10 mouse cellular contexts compared by ENCODE assay signal in the genomic region with DNA sequence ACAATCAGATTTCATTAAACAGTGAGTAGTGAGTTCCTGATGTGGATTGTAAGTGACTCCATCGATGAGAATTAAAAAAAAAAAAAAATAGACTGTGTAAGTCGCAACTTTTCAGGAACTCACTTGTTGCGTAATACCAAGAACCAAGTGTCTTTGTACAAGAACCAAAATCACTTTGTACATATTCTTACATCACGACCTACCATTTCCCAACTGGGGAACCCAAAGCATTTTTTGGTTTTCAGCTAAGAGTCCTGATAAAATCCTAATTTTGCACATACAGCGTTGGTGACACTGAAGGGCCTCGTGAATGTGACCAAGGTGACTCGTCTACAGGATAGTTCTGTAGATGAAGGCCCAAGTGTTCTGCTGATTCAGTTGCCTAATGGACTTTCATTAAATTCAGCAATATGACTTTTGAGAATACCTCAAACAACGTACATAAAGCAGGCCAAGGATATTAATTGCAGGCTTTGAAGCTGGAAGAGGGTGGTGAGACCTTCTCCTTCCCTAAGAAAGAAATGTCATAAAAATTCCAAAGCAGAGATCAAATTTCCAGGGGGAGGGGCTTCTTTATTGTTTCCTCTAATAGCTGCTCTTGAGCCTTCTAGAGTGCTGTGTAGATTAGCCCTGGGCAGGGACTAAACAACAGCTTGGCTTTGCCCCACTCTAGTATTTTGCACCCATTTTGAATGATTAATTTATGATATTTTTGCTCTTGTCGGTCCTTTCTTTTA.
DNase-seq lines count a peak whose midpoint lies in the region; ATAC-seq and TF ChIP-seq lines count a peak whose summit lies in the region.
"Had no signal": no experiment of that assay in that cellular context is flagged by ENCODE, and none has a peak within 500 bp of the region (broad histone marks: within the 10 kb centered on the region; RNA-seq: fewer than 3 reads in every experiment).

No protein-coding gene starts in this region.

- H3K4me1 ChIP-seq in lung, postnatal 0 days (ENCODE audit: insufficient read depth, low read depth, low read length): peaks cover 23% of the 10 kb centered on the region; the same call in 1 of the 2 replicates
- peaks cover 22% of the 10 kb centered on the region for H3K4me1 ChIP-seq in lung, adult 2 months (ENCODE audit: control insufficient read depth, insufficient read depth, low read length)
- peaks cover 32% of the 10 kb centered on the region for H3K4me1 ChIP-seq in intestine, embryonic 16.5 days (ENCODE audit: control insufficient read depth, insufficient read depth, low read length)
- H3K4me1 ChIP-seq in stomach, embryonic 16.5 days (ENCODE audit: control insufficient read depth, insufficient read depth, low read length): peaks cover 35% of the 10 kb centered on the region

- H3K36me3 ChIP-seq in lung, postnatal 0 days (ENCODE audit: insufficient read depth, low read length): no peaks in the 10 kb centered on the region
- H3K36me3 ChIP-seq in intestine, embryonic 16.5 days (ENCODE audit: control insufficient read depth, insufficient read depth, low read length): no peaks in the 10 kb centered on the region
- no peaks in the 10 kb centered on the region for H3K36me3 ChIP-seq in stomach, embryonic 16.5 days (ENCODE audit: control insufficient read depth, insufficient read depth, low read length)

- TF ChIP-seq CTCF in lung, postnatal 0 days (IDR thresholded peaks at IDR 0.05): no peak
- no peak for TF ChIP-seq CTCF in lung, adult 2 months (IDR thresholded peaks at IDR 0.05; ENCODE audit: insufficient read depth, low read length)

- no peak for TF ChIP-seq POLR2A in lung, adult 2 months (IDR thresholded peaks at IDR 0.05; ENCODE audit: borderline replicate concordance, extremely low read depth, low read depth, low read length)

- H3K27me3 ChIP-seq in lung, postnatal 0 days (replicated peaks; ENCODE audit: insufficient read depth, low read length): no peaks in the 10 kb centered on the region
- H3K27me3 ChIP-seq in intestine, embryonic 16.5 days (replicated peaks; ENCODE audit: control insufficient read depth, insufficient read depth, low read length): no peaks in the 10 kb centered on the region
- no peaks in the 10 kb centered on the region for H3K27me3 ChIP-seq in stomach, embryonic 16.5 days (ENCODE audit: control insufficient read depth, insufficient read depth, low read length)

- H3K27ac ChIP-seq in lung, postnatal 0 days (ENCODE audit: low read length): peak overlapping the region; percentile 64
- H3K27ac ChIP-seq in intestine, embryonic 16.5 days (ENCODE audit: low read length): peak overlapping the region; percentile 2; the same call in 1 of the 2 replicates
- peak overlapping the region; percentile 81 for H3K27ac ChIP-seq in stomach, embryonic 16.5 days (ENCODE audit: low read length)

- 38% methylated on average over 9 of the region's 9 CpGs for WGBS in lung, postnatal 0 days
- 59% methylated on average over 9 of the region's 9 CpGs for WGBS in lung, adult 2 months
- WGBS in intestine, embryonic 16.5 days: 73% methylated on average over 9 of the region's 9 CpGs
- 79% methylated on average over 9 of the region's 9 CpGs for WGBS in stomach, embryonic 16.5 days

- no peak overlapping the region for H3K4me3 ChIP-seq in lung, postnatal 0 days (ENCODE audit: low read depth, low read length)
- H3K4me3 ChIP-seq in lung, adult 2 months (replicated peaks; ENCODE audit: extremely low read depth, low read depth, low read length): no peak overlapping the region
- no peak overlapping the region for H3K4me3 ChIP-seq in intestine, embryonic 16.5 days (ENCODE audit: low read length)
- no peak overlapping the region for H3K4me3 ChIP-seq in stomach, embryonic 16.5 days (replicated peaks; ENCODE audit: low read length)

- ATAC-seq in lung, postnatal 0 days: no peak; the same call in 1 of the 2 replicates
- ATAC-seq in intestine, embryonic 16.5 days: peak; percentile 45; the same call in 1 of the 2 replicates
- no peak for ATAC-seq in stomach, embryonic 16.5 days (ENCODE audit: insufficient read depth, low FRiP score)

- TF ChIP-seq EP300 in lung, postnatal 0 days (IDR thresholded peaks at IDR 0.05): peak; percentile 92

- DNase-seq in gastrocnemius, adult 18-20 months (ENCODE audit: low spot score): peak; percentile 34
- DNase-seq in gastrocnemius, adult 8-10 months (ENCODE audit: low spot score in 2 of 2): no peak
- peak; percentile 93 for DNase-seq in lung, postnatal 0 days (ENCODE audit: low spot score)
- no peak for DNase-seq in lung, adult 2 months
- DNase-seq in testis, postnatal 10 days (ENCODE audit: low spot score): no peak
- no peak for DNase-seq in B cell, adult 2 months
- DNase-seq: thymus, postnatal 4 days had no signal

- no peaks in the 10 kb centered on the region for H3K9me3 ChIP-seq in lung, postnatal 0 days (ENCODE audit: low read length)
- no peaks in the 10 kb centered on the region for H3K9me3 ChIP-seq in intestine, embryonic 16.5 days (ENCODE audit: control insufficient read depth, low read length)
- H3K9me3 ChIP-seq in stomach, embryonic 16.5 days (replicated peaks; ENCODE audit: control insufficient read depth, low read length): no peaks in the 10 kb centered on the region

- H3K9ac ChIP-seq in lung, postnatal 0 days (replicated peaks; ENCODE audit: low read depth): no peak overlapping the region
- H3K9ac ChIP-seq in intestine, embryonic 16.5 days (ENCODE audit: low read depth, low read length): no peak overlapping the region
- H3K9ac ChIP-seq in stomach, embryonic 16.5 days (ENCODE audit: low read length): no peak overlapping the region
- H3K9ac ChIP-seq: liver, embryonic 14.5 days had no signal

- H3K4me2 ChIP-seq in lung, postnatal 0 days (replicated peaks; ENCODE audit: low read depth, low read length): no peak overlapping the region
- H3K4me2 ChIP-seq in intestine, embryonic 16.5 days (ENCODE audit: low read depth, low read length): no peak overlapping the region
- H3K4me2 ChIP-seq in stomach, embryonic 16.5 days (ENCODE audit: low read depth, low read length): no peak overlapping the region

Comparison
In these comparisons a context has a peak if more than half of its experiments do, and no peak if none do; other contexts are left out.
1. DNase-seq: peak in gastrocnemius, adult 18-20 months (single experiment) and lung, postnatal 0 days (single experiment); none in gastrocnemius, adult 8-10 months (0 of 2), lung, adult 2 months (single experiment), testis, postnatal 10 days (single experiment) and B cell, adult 2 months (0 of 2).
2. H3K27ac ChIP-seq: peak in every context shown above with its lines; median percentile 81 in stomach, embryonic 16.5 days; 64 in lung, postnatal 0 days; 2 in intestine, embryonic 16.5 days.